Mouse (Mus musculus) ES-E14 (cell line): ENCODE measurements around the gene Apopt1. TPM values are rescaled to one million over a fixed set of nuclear protein-coding genes. Genes with fewer than 3 reads are reported as not detected.

Experiments used
- DNase-seq: peaks from one replicate; pipeline ENCODE4 v3.0.0-alpha.2; 2013; ENCODE audit warnings: low read depth, low spot score
- H3K27ac ChIP-seq: 2 replicates; pipeline ENCODE4 v1.5.1; 2012; ENCODE audit warnings: low read depth, mild to moderate bottlenecking, low read length, moderate library complexity, mixed read lengths; ENCODE audit not compliant: poor library complexity, insufficient read depth, severe bottlenecking
- H3K36me3 ChIP-seq: 2 replicates; pipeline ENCODE4 v1.6.1; 2012; ENCODE audit warnings: mild to moderate bottlenecking, low read length, moderate library complexity, mixed read lengths; ENCODE audit not compliant: control insufficient read depth, poor library complexity, insufficient read depth, severe bottlenecking
- H3K4me1 ChIP-seq, 2 experiments: fragments of 150-350 bp in 1 of 2; sonication (generic) in 1 of 2; 2 replicates each; pipeline ENCODE4 v1.6.1; 2012; ENCODE audit warnings: low read length in 2 of 2, mild to moderate bottlenecking in 1 of 2, mixed read lengths in 1 of 2; ENCODE audit not compliant: control insufficient read depth in 2 of 2, insufficient read depth in 2 of 2, poor library complexity in 1 of 2
- H3K4me3 ChIP-seq, 2 experiments: fragments of 150-350 bp in 1 of 2; sonication (generic) in 1 of 2; 2 replicates each; pipeline ENCODE4 v1.5.1; 2012; ENCODE audit warnings: low read length in 2 of 2, low read depth in 1 of 2, mild to moderate bottlenecking in 1 of 2, mixed read lengths in 1 of 2; ENCODE audit not compliant: insufficient read depth in 1 of 2, poor library complexity in 1 of 2, severe bottlenecking in 1 of 2
- H3K9ac ChIP-seq: 2 replicates; pipeline ENCODE4 v1.6.1; 2012; ENCODE audit warnings: low read depth, mild to moderate bottlenecking, low read length, mixed read lengths; ENCODE audit not compliant: poor library complexity, insufficient read depth, severe bottlenecking
- H3K9me3 ChIP-seq: fragments of 150-350 bp; sonication (generic); 2 replicates; pipeline ENCODE4 v1.6.1; 2012; ENCODE audit warnings: low read depth, mild to moderate bottlenecking, low read length; ENCODE audit not compliant: control insufficient read depth, insufficient read depth
- CHD2 ChIP-seq: IDR thresholded peaks from 2 replicates; pipeline ENCODE4 v1.6.1; 2014; ENCODE audit warnings: mild to moderate bottlenecking, low read depth, low read length, inconsistent platforms
- HCFC1 ChIP-seq: IDR thresholded peaks from 2 replicates; pipeline ENCODE4 v1.6.1; 2012; ENCODE audit warnings: low read length, inconsistent platforms, borderline replicate concordance; ENCODE audit not compliant: insufficient read depth
- MAFK ChIP-seq: IDR thresholded peaks from 2 replicates; pipeline ENCODE4 v1.6.1; 2014; ENCODE audit warnings: mild to moderate bottlenecking, low read depth, low read length, inconsistent platforms; ENCODE audit not compliant: insufficient read depth
- ZC3H11A ChIP-seq: IDR thresholded peaks from 2 replicates; pipeline ENCODE4 v1.6.1; 2012; ENCODE audit warnings: low read depth, mild to moderate bottlenecking, inconsistent platforms, low read length, borderline replicate concordance
- ZNF384 ChIP-seq: IDR thresholded peaks from 2 replicates; pipeline ENCODE4 v1.6.1; 2012; ENCODE audit warnings: low read depth, low read length, inconsistent platforms
- in situ Hi-C, 2 experiments: fragments of 600-800 bp; cut with MboI; formaldehyde crosslinking; loops; one replicate each; pipeline ENCODE4 v1.15.1; 2025; ENCODE audit warnings: low sequenced_read_pairs in 2 of 2, inconsistent platforms in 1 of 2; ENCODE audit not compliant: unreplicated experiment in 2 of 2
- total RNA-seq: library from RNA; depleted of rRNA; stranded (reverse); fragments of 300-350 nt; gene quantifications from 2 replicates; pipeline ENCODE4 v1.2.3, GENCODE M21; 2012

Gene Apopt1
- total RNA-seq, 1 experiment, result 15.2 TPM

- H3K9ac ChIP-seq, result no peak overlapping the region; the same call in 1 of the 2 replicates
These were observed 53.5 kb downstream of the Apopt1 start for GRCm38 (mm10) chr12:111766313-111767236.

GRCm38 (mm10) chr12:111768322-111768928 is 55.4 kb downstream of the Apopt1 start:
- H3K4me3 ChIP-seq, result no peak overlapping the region
- DNase-seq, result no peak
- H3K36me3 ChIP-seq, result peaks cover 8% of the 10 kb centered on the region
- peaks cover 6 to 23% of the 10 kb centered on the region in 2 experiments; a peak in 3 of 4 replicates for H3K4me1 ChIP-seq
- in situ Hi-C loops, result no loop called here
- no peak overlapping the region for H3K27ac ChIP-seq
- H3K9ac ChIP-seq, result no peak overlapping the region
- H3K9me3 ChIP-seq, result no peaks in the 10 kb centered on the region
- no peak for TF ChIP-seq ZNF384
- no peak for TF ChIP-seq ZC3H11A
- TF ChIP-seq MAFK, result no peak
- TF ChIP-seq CHD2, result no peak
- no peak for TF ChIP-seq HCFC1

More at GRCm38 (mm10) chr12:111766313-111767236, 53.5 kb downstream of the Apopt1 start:
- no peak overlapping the region for H3K4me3 ChIP-seq
- peaks cover 5% of the 10 kb centered on the region; the same call in 1 of the 2 replicates for H3K36me3 ChIP-seq
- no peak for TF ChIP-seq MAFK
- no peak for TF ChIP-seq HCFC1
- TF ChIP-seq ZNF384, result no peak
- no peak for TF ChIP-seq CHD2
- no peak for TF ChIP-seq ZC3H11A
- H3K27ac ChIP-seq, result peak overlapping the region; percentile 13
- DNase-seq, result no peak
- no peaks in the 10 kb centered on the region for H3K9me3 ChIP-seq
- in situ Hi-C loops, result no loop called here
- H3K4me1 ChIP-seq, result peaks cover 6 to 30% of the 10 kb centered on the region in 2 experiments; a peak in 3 of 4 replicates

- Histone ChIP-seq H3K4me3 (no peak overlapping the region), H3K9me3 (no peaks in the 10 kb centered on the region), H3K36me3 (peaks cover 10% of the 10 kb centered on the region), H3K9ac (no peak overlapping the region), H3K27ac (no peak overlapping the region), H3K4me1 (peaks cover 9 to 27% of the 10 kb centered on the region in 2 experiments; a peak in 3 of 4 replicates)
- no peak for TF ChIP-seq ZNF384
- no peak for TF ChIP-seq CHD2
- TF ChIP-seq MAFK, result no peak
- peak; percentile 14; the same call in 1 of the 2 replicates for TF ChIP-seq ZC3H11A
- no peak for TF ChIP-seq HCFC1
- in situ Hi-C loops, result no loop called here
- DNase-seq, result peak; percentile 69
These were observed 56.2 kb downstream of the Apopt1 start for GRCm38 (mm10) chr12:111769306-111769705.

GRCm38 (mm10) chr12:111769816-111770577 is 56.9 kb downstream of the Apopt1 start:
- Histone ChIP-seq H3K9me3 (no peaks in the 10 kb centered on the region), H3K36me3 (peaks cover 17% of the 10 kb centered on the region), H3K9ac (no peak overlapping the region), H3K4me1 (peaks cover 9 to 33% of the 10 kb centered on the region in 2 experiments; a peak in 3 of 4 replicates), H3K4me3 (no peak overlapping the region), H3K27ac (peak overlapping the region; percentile 13; the same call in 1 of the 2 replicates)
- TF ChIP-seq ZNF384 (no peak), CHD2 (no peak), HCFC1 (no peak), ZC3H11A (no peak)
- no peak for DNase-seq
- in situ Hi-C loops, result no loop called here
